Mouse (Mus musculus): ENCODE measurements around the gene Slc9b2. TPM values are rescaled to one million over a fixed set of nuclear protein-coding genes. Genes with fewer than 3 reads are reported as not detected.

The Slc9b2 gene
- polyA plus RNA-seq (2015; fragmentation: Illumina TruSeq; extraction: RNeasy Lipid Tissue Mini Kit (QIAGEN cat#74804); ENCODE audit: insufficient read depth, low read depth, low replicate concordance) = 0.85 TPM

GRCm38 (mm10) chr3:135307411-135308259 lies at the start of gene Slc9b2:
Gene Slc9b2, plus strand, starts transcription at chr3:135307700.

DNA sequence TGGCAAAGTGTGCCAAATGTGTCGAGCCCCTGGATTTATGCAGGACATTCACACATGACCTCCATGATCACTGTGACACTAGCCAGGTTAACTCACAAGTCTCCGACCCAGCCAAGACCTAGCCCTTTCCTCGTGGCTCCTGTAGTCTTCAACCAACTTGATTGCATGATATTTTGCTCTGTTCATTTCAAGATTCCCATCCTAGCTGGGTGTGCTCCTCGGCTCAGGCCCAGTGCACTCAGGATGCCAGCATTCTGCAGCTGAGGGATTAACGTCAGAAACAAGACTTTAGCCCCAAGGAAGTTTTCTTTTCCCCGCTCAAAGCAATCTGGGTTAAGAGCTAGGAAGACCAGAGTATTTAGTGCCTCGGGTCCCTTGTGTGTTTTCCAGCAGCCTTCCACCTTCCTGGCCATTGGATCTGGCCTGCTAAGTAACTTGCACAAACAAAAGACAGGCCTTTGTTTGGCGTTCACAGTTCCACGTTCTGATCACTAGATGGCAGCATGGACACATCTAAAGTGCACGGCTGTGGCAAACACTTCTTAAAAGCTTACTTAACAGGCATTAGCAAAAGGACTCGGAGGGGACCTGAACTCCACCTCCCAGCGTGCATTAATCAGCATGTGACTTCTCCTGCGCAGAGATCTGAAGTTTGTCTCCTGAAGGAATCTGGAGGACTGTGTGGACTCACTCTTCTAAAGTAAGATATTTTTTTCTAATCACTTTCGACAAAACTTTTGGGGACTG lies 26.7 kb upstream of the Slc9b2 start, which contains the start of gene Bdh2:
Gene Bdh2, plus strand, starts transcription at position 553 of the 747 bp plus-strand sequence.

GRCm38 (mm10) chr3:135347739-135348264 lies 40.3 kb downstream of the Slc9b2 start, which contains the start of gene Slc9b1:
Gene Slc9b1, plus strand, starts transcription at chr3:135348029.

Other genes with a start within 250 kb of the Slc9b2 start
- gene Cenpe, start 95.2 kb upstream of the Slc9b2 start, polyA plus RNA-seq (2015; fragmentation: Illumina TruSeq; extraction: RNeasy Lipid Tissue Mini Kit (QIAGEN cat#74804); ENCODE audit: insufficient read depth, low read depth, low replicate concordance) = 0.17 TPM
- 1.5 TPM for gene Bdh2, start 26.5 kb upstream of the Slc9b2 start, polyA plus RNA-seq (2015; fragmentation: Illumina TruSeq; extraction: RNeasy Lipid Tissue Mini Kit (QIAGEN cat#74804); ENCODE audit: insufficient read depth, low read depth, low replicate concordance)
- not detected for gene Slc9b1, start 40.3 kb downstream of the Slc9b2 start, polyA plus RNA-seq (2015; fragmentation: Illumina TruSeq; extraction: RNeasy Lipid Tissue Mini Kit (QIAGEN cat#74804); ENCODE audit: insufficient read depth, low read depth, low replicate concordance)
- gene Cisd2, start 116.2 kb downstream of the Slc9b2 start, polyA plus RNA-seq (2015; fragmentation: Illumina TruSeq; extraction: RNeasy Lipid Tissue Mini Kit (QIAGEN cat#74804); ENCODE audit: insufficient read depth, low read depth, low replicate concordance) = 7.0 TPM
- 40.4 TPM for gene Ube2d3, start 130.4 kb downstream of the Slc9b2 start, polyA plus RNA-seq (2015; fragmentation: Illumina TruSeq; extraction: RNeasy Lipid Tissue Mini Kit (QIAGEN cat#74804); ENCODE audit: insufficient read depth, low read depth, low replicate concordance)
- 6.2 TPM for gene Manba, start 177.9 kb downstream of the Slc9b2 start, polyA plus RNA-seq (2015; fragmentation: Illumina TruSeq; extraction: RNeasy Lipid Tissue Mini Kit (QIAGEN cat#74804); ENCODE audit: insufficient read depth, low read depth, low replicate concordance)

Data from pancreas, adult 10 weeks (tissue).